Mouse (Mus musculus) CH12.LX (cell line): ENCODE data around the gene Bcl11a. TPM values are rescaled to one million over a fixed set of nuclear protein-coding genes. Genes with fewer than 3 reads are reported as not detected.

Experiments used
- DNase-seq: peaks from one replicate; pipeline ENCODE4 v3.0.0-alpha.2; 2013; ENCODE audit errors: extremely low read depth
- H3K27ac ChIP-seq: 2 replicates; pipeline ENCODE4 v1.5.1; 2012; ENCODE audit warnings: low read depth, mild to moderate bottlenecking, control low read depth, moderate library complexity; ENCODE audit not compliant: insufficient read depth
- H3K27me3 ChIP-seq: replicated peaks from 2 replicates; pipeline ENCODE3; 2012; ENCODE audit warnings: inconsistent platforms
- H3K36me3 ChIP-seq, 2 experiments: replicated peaks in 1 of 2; 2 replicates each; pipeline versions ENCODE3 to v1.6.1; 2012; ENCODE audit warnings: inconsistent platforms in 1 of 2, low read length in 1 of 2, mild to moderate bottlenecking in 1 of 2, mixed read lengths in 1 of 2, moderate library complexity in 1 of 2; ENCODE audit not compliant: control insufficient read depth in 1 of 2, insufficient read depth in 1 of 2
- H3K4me1 ChIP-seq, 2 experiments: 2 replicates each; pipeline ENCODE4 v1.6.1; 2012; ENCODE audit warnings: inconsistent platforms in 1 of 2, moderate library complexity in 1 of 2; ENCODE audit not compliant: insufficient read depth in 2 of 2, control insufficient read depth in 1 of 2
- H3K4me2 ChIP-seq: 2 replicates; pipeline ENCODE4 v1.6.1; 2012; ENCODE audit warnings: low read depth, mild to moderate bottlenecking, control low read depth; ENCODE audit not compliant: poor library complexity, insufficient read depth, severe bottlenecking
- H3K4me3 ChIP-seq, 3 experiments: fragments of 150-350 bp in 1 of 3; sonication (generic) in 1 of 3; replicated peaks in 1 of 3; 2 replicates each; pipeline versions ENCODE3 to v1.5.1; 2011 to 2012; ENCODE audit warnings: low read depth in 2 of 3, low read length in 2 of 3, mild to moderate bottlenecking in 2 of 3, moderate library complexity in 2 of 3, control low read depth in 1 of 3, improper control_type of control experiment in 1 of 3, inconsistent platforms in 1 of 3, mixed read lengths in 1 of 3; ENCODE audit not compliant: poor library complexity in 1 of 3
- H3K79me2 ChIP-seq: replicated peaks from 2 replicates; pipeline ENCODE4 v1.6.1; 2012; ENCODE audit warnings: mild to moderate bottlenecking, moderate library complexity; ENCODE audit not compliant: control insufficient read depth, poor library complexity, insufficient read depth, severe bottlenecking; ENCODE audit errors: extremely low read depth
- H3K9ac ChIP-seq: 2 replicates; pipeline ENCODE4 v1.6.1; 2012; ENCODE audit warnings: low read depth, mild to moderate bottlenecking, control low read depth, moderate library complexity; ENCODE audit not compliant: insufficient read depth
- H3K9me3 ChIP-seq: replicated peaks from 2 replicates; pipeline ENCODE3; 2012; ENCODE audit warnings: low read length, inconsistent platforms, mixed read lengths
- CHD1 ChIP-seq: IDR thresholded peaks from 2 replicates; pipeline ENCODE4 v1.6.1; 2012; ENCODE audit warnings: low read depth, low read length, improper control_type of control experiment, inconsistent platforms
- CTCF ChIP-seq, 2 experiments: IDR thresholded peaks in 1 of 2; conservative IDR thresholded peaks in 1 of 2; 2 replicates each; pipeline ENCODE4 v1.5.1; 2011 to 2012; ENCODE audit warnings: low read depth in 2 of 2, low read length in 2 of 2, improper control_type of control experiment in 1 of 2, inconsistent platforms in 1 of 2, mild to moderate bottlenecking in 1 of 2, moderate library complexity in 1 of 2
- E2F4 ChIP-seq: IDR thresholded peaks from 2 replicates; pipeline ENCODE4 v1.6.1; 2011; ENCODE audit warnings: low read depth, low read length, improper control_type of control experiment; ENCODE audit not compliant: insufficient replicate concordance
- ETS1 ChIP-seq: conservative IDR thresholded peaks from 2 replicates; pipeline ENCODE4 v1.6.1; 2012; ENCODE audit warnings: low read depth, mild to moderate bottlenecking, inconsistent platforms, low read length, improper control_type of control experiment, moderate library complexity
- GABPA ChIP-seq: IDR thresholded peaks from 2 replicates; pipeline ENCODE4 v1.6.1; 2012; ENCODE audit warnings: low read depth, low read length, improper control_type of control experiment, inconsistent platforms; ENCODE audit not compliant: insufficient replicate concordance
- HCFC1 ChIP-seq: IDR thresholded peaks from 2 replicates; pipeline ENCODE4 v1.6.1; 2012; ENCODE audit warnings: low read depth, mild to moderate bottlenecking, inconsistent platforms, low read length, improper control_type of control experiment
- JUN ChIP-seq: IDR thresholded peaks from 2 replicates; pipeline ENCODE4 v1.6.1; 2011; ENCODE audit warnings: low read depth, mild to moderate bottlenecking, low read length, improper control_type of control experiment, moderate library complexity; ENCODE audit not compliant: insufficient read depth
- JUND ChIP-seq: conservative IDR thresholded peaks from 2 replicates; pipeline ENCODE4 v1.6.1; 2011; ENCODE audit warnings: low read depth, low read length, improper control_type of control experiment
- MAFK ChIP-seq: IDR thresholded peaks from 2 replicates; pipeline ENCODE4 v1.6.1; 2011; ENCODE audit warnings: low read length, improper control_type of control experiment; ENCODE audit not compliant: insufficient replicate concordance
- MAZ ChIP-seq: IDR thresholded peaks from 2 replicates; pipeline ENCODE4 v1.6.1; 2012; ENCODE audit warnings: low read depth, mild to moderate bottlenecking, inconsistent platforms, low read length, improper control_type of control experiment, moderate library complexity
- MEF2A ChIP-seq: IDR thresholded peaks from 2 replicates; pipeline ENCODE4 v1.6.1; 2014; ENCODE audit warnings: low read depth, mild to moderate bottlenecking, inconsistent platforms, low read length, improper control_type of control experiment, borderline replicate concordance
- MYC ChIP-seq: IDR thresholded peaks from 2 replicates; pipeline ENCODE4 v1.6.1; 2011; ENCODE audit warnings: low read depth, mild to moderate bottlenecking, improper control_type of control experiment, low read length
- POLR2A ChIP-seq: IDR thresholded peaks from 2 replicates; pipeline ENCODE4 v1.6.1; 2011; ENCODE audit warnings: low read depth, mild to moderate bottlenecking, improper control_type of control experiment, low read length
- POLR2AphosphoS2 ChIP-seq: IDR thresholded peaks from 2 replicates; pipeline ENCODE4 v1.6.1; 2011; ENCODE audit warnings: low read depth, low read length, improper control_type of control experiment
- RAD21 ChIP-seq: IDR thresholded peaks from 2 replicates; pipeline ENCODE4 v1.6.1; 2011; ENCODE audit warnings: low read depth, mild to moderate bottlenecking, low read length, improper control_type of control experiment, moderate library complexity
- RCOR1 ChIP-seq: conservative IDR thresholded peaks from 2 replicates; pipeline ENCODE4 v1.6.1; 2012; ENCODE audit warnings: low read depth, mild to moderate bottlenecking, inconsistent platforms, low read length, improper control_type of control experiment
- SIN3A ChIP-seq: IDR thresholded peaks from 2 replicates; pipeline ENCODE4 v1.6.1; 2012; ENCODE audit warnings: low read length, improper control_type of control experiment, inconsistent platforms
- TBP ChIP-seq: conservative IDR thresholded peaks from 2 replicates; pipeline ENCODE4 v1.6.1; 2011; ENCODE audit warnings: low read depth, low read length, improper control_type of control experiment
- UBTF ChIP-seq: IDR thresholded peaks from 2 replicates; pipeline ENCODE4 v1.6.1; 2012; ENCODE audit warnings: low read depth, mild to moderate bottlenecking, inconsistent platforms, low read length, improper control_type of control experiment, moderate library complexity
- USF2 ChIP-seq: conservative IDR thresholded peaks from 2 replicates; pipeline ENCODE4 v1.6.1; 2011; ENCODE audit warnings: low read depth, low read length, improper control_type of control experiment
- ZKSCAN1 ChIP-seq: IDR thresholded peaks from 2 replicates; pipeline ENCODE4 v1.6.1; 2012; ENCODE audit warnings: low read depth, inconsistent platforms, low read length, improper control_type of control experiment, borderline replicate concordance
- ZMIZ1 ChIP-seq: IDR thresholded peaks from 2 replicates; pipeline ENCODE4 v1.6.1; 2012; ENCODE audit warnings: low read depth, mild to moderate bottlenecking, inconsistent platforms, low read length, improper control_type of control experiment
- dilution Hi-C: fragments of 300-500 bp; cut with MboI; formaldehyde crosslinking; loops from 2 replicates; pipeline ENCODE4 v1.14.3; 2020; ENCODE audit warnings: low sequenced_read_pairs; ENCODE audit not compliant: extremely low pct_unique_long_range_greater_than_20kb, extremely low pct_ligation_motif_present
- in situ Hi-C: fragments of 300-500 bp; cut with MboI; formaldehyde crosslinking; loops from 3 replicates; pipeline ENCODE4 v1.14.3; 2019; ENCODE audit warnings: low sequenced_read_pairs, low pct_ligation_motif_present, low pct_unique_long_range_greater_than_20kb, mixed read lengths
- polyA plus RNA-seq: library from polyadenylated mRNA; unstranded; fragments of >175 nt; gene quantifications from 2 replicates; pipeline ENCODE4 v1.2.1, GENCODE M21; 2012; ENCODE audit warnings: low read depth; ENCODE audit not compliant: insufficient read length
- total RNA-seq, 2 experiments: library from RNA; depleted of rRNA; stranded (reverse); fragments of 300-350 nt in 1 of 2; fragments of >200 nt in 1 of 2; gene quantifications; 2 replicates each; pipeline ENCODE4 v1.2.3; 2012 to 2014

Gene Bcl11a
- total and polyA plus RNA-seq, 3 experiments, result 6.8 to 57.9 (median 13.9) TPM

GRCm38 (mm10) chr11:24116582-24117318 is 38.9 kb downstream of the Bcl11a start:
- in situ Hi-C loops, result no loop called here

DNA sequence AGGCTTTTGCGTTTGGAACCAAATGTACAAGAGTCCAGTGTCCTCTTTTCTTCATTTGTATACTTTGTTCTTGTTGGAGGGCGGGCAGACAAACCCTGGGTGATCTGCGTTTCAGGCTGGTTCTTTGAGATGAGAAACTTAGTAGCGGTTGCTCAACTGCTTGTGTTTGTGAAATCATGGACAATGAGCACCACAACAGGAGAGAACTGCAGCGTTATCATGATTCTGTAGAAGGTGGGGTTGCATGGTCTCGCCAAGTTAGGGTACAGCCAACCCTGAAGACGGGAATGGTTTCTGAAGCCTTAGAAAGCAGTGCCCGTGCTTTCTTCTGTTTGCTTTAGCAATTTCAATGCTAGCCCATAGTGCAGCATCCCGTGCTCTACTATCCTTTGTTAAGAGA is 43.3 kb downstream of the Bcl11a start:
- dilution Hi-C loops, result no loop called here
- H3K4me1 ChIP-seq, result peaks cover 4 to 99% of the 10 kb centered on the region in 2 experiments; a peak in 3 of 4 replicates

More at GRCm38 (mm10) chr11:24116582-24117318, 38.9 kb downstream of the Bcl11a start:
- dilution Hi-C loops, result no loop called here
- DNase-seq, result no peak
- H3K9me3 ChIP-seq, result no peaks in the 10 kb centered on the region
- TF ChIP-seq RCOR1, result no peak
- no peak for TF ChIP-seq CTCF (conservative IDR thresholded peaks at IDR 0.05 in 1 of 2, IDR thresholded peaks at IDR 0.05 in 1 of 2; ENCODE audit: low read depth in 2 of 2, low read length in 2 of 2)
- no peak for TF ChIP-seq GABPA
- no peak for TF ChIP-seq CHD1
- no peak for TF ChIP-seq MAFK
- no peak for TF ChIP-seq JUN
- no peak for TF ChIP-seq POLR2A
- no peak for TF ChIP-seq ZMIZ1
- no peak for TF ChIP-seq POLR2AphosphoS2
- TF ChIP-seq SIN3A, result no peak
- no peak for TF ChIP-seq UBTF
- no peak overlapping the region for H3K9ac ChIP-seq
- H3K36me3 ChIP-seq, result peaks cover 0 to 93% of the 10 kb centered on the region in 2 experiments
- H3K4me2 ChIP-seq, result no peak overlapping the region
- peaks cover 4 to 95% of the 10 kb centered on the region in 2 experiments; a peak in 3 of 4 replicates for H3K4me1 ChIP-seq
- H3K4me3 ChIP-seq, result no peak overlapping the region
- H3K27ac ChIP-seq, result no peak overlapping the region
- H3K27me3 ChIP-seq, result no peaks in the 10 kb centered on the region
- no peaks in the 10 kb centered on the region for H3K79me2 ChIP-seq

More for the DNA sequence above, 43.3 kb downstream of the Bcl11a start:
- Histone ChIP-seq H3K9me3 (no peaks in the 10 kb centered on the region), H3K9ac (no peak overlapping the region), H3K4me2 (no peak overlapping the region), H3K27ac (no peak overlapping the region), H3K27me3 (no peaks in the 10 kb centered on the region), H3K4me3 (no peak overlapping the region), H3K79me2 (no peaks in the 10 kb centered on the region), H3K36me3 (peaks cover 0 to 90% of the 10 kb centered on the region in 2 experiments)
- TF ChIP-seq JUND (no peak), TBP (no peak), MEF2A (no peak), MAZ (no peak), MYC (no peak), ZKSCAN1 (no peak), RAD21 (no peak), HCFC1 (no peak), CHD1 (no peak), POLR2A (no peak), E2F4 (no peak), UBTF (no peak), POLR2AphosphoS2 (no peak), ETS1 (no peak), USF2 (no peak)
- in situ Hi-C loops, result no loop called here
- no peak for DNase-seq
